Mouse (Mus musculus): ENCODE measurements around the gene 2310061I04Rik. TPM values are rescaled to one million over a fixed set of nuclear protein-coding genes. Genes with fewer than 3 reads are reported as not detected.
A peak's percentile ranks its signal among the peaks of the same experiment; 100 is the strongest.

2310061I04Rik gene
- polyA plus RNA-seq, 1 experiment: 35.4 TPM

DNA sequence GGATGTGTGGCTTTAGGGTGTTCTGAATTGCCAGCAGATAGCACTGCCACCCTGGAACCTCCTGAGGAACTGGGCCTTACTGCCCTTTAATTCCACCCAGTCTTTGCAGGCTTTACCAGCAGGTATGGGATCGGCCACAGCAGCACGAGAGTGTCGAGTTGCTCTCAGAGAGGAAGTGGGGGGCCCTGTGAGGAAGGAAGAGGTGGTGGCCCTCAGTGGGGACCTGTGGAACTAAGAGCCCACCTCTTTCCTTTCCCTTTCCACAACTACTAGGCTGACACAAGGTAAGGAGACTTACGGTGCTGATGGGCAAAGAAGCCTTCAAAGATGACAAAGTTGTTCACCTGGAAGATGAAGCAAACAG lies 6.7 kb upstream of the 2310061I04Rik start:
- H3K27me3 ChIP-seq (ENCODE audit: control insufficient read depth, insufficient read depth, low read length): no peaks in the 10 kb centered on the region
- no peak overlapping the region for H3K4me3 ChIP-seq (ENCODE audit: extremely low read depth, insufficient read depth, insufficient read length)
- no peaks in the 10 kb centered on the region; the same call in 1 of the 2 replicates for H3K4me1 ChIP-seq (ENCODE audit: control insufficient read depth, insufficient read depth, insufficient read length)
- H3K36me3 ChIP-seq (ENCODE audit: control insufficient read depth, insufficient read depth, low read length): no peaks in the 10 kb centered on the region
- peak overlapping the region; percentile 26; the same call in 1 of the 2 replicates for H3K27ac ChIP-seq (ENCODE audit: insufficient read depth, low read length)
- 22% methylated on average over 4 of the region's 4 CpGs for WGBS
- no peak for TF ChIP-seq CTCF (IDR thresholded peaks at IDR 0.05; ENCODE audit: extremely low read depth, insufficient read depth, insufficient read length, insufficient replicate concordance)
- no peak for TF ChIP-seq POLR2A (IDR thresholded peaks at IDR 0.05; ENCODE audit: low read depth, low read length)
- DNase-seq (ENCODE audit: low read depth in 1 of 2, low spot score in 2 of 2): no peak

- DNase-seq (ENCODE audit: low read depth in 1 of 2, low spot score in 2 of 2): no peak
- TF ChIP-seq POLR2A (IDR thresholded peaks at IDR 0.05; ENCODE audit: low read depth, low read length) (no peak), CTCF (IDR thresholded peaks at IDR 0.05; ENCODE audit: extremely low read depth, insufficient read depth, insufficient read length, insufficient replicate concordance) (no peak)
- Histone ChIP-seq H3K27me3 (ENCODE audit: control insufficient read depth, insufficient read depth, low read length) (no peaks in the 10 kb centered on the region), H3K36me3 (ENCODE audit: control insufficient read depth, insufficient read depth, low read length) (no peaks in the 10 kb centered on the region), H3K27ac (ENCODE audit: insufficient read depth, low read length) (peak overlapping the region; percentile 26; the same call in 1 of the 2 replicates), H3K4me3 (ENCODE audit: extremely low read depth, insufficient read depth, insufficient read length) (no peak overlapping the region), H3K4me1 (ENCODE audit: control insufficient read depth, insufficient read depth, insufficient read length) (no peaks in the 10 kb centered on the region; the same call in 1 of the 2 replicates)
- WGBS: 61% methylated on average over 9 of the region's 9 CpGs
Measured at GRCm38 (mm10) chr17:35903343-35903991, 6.2 kb upstream of the 2310061I04Rik start.

DNA sequence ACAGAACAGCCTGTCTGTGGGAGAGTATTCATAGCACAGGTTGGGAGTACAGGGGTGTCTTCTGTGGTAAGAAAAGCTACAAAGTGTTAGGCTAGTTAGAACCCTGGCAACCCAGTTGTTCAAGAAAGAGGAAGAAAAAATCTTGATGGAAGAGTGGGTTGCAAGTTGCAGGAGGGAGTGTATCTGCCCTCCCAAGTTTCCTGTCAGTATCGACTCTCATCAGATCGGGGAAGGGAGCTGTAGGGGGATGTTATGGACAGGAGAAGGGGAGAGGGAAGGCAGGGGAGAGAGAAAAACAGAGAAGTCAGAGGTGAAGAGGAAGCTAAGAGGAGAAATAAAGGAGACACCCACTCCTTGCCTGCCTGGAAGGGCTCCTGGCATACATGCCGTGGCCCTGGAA lies 3.4 kb upstream of the 2310061I04Rik start:
- no peak for DNase-seq (ENCODE audit: low read depth in 1 of 2, low spot score in 2 of 2)
- TF ChIP-seq POLR2A (IDR thresholded peaks at IDR 0.05; ENCODE audit: low read depth, low read length) (no peak), CTCF (IDR thresholded peaks at IDR 0.05; ENCODE audit: extremely low read depth, insufficient read depth, insufficient read length, insufficient replicate concordance) (no peak)
- Histone ChIP-seq H3K36me3 (ENCODE audit: control insufficient read depth, insufficient read depth, low read length) (no peaks in the 10 kb centered on the region), H3K27ac (ENCODE audit: insufficient read depth, low read length) (no peak overlapping the region), H3K27me3 (ENCODE audit: control insufficient read depth, insufficient read depth, low read length) (no peaks in the 10 kb centered on the region), H3K4me1 (ENCODE audit: control insufficient read depth, insufficient read depth, insufficient read length) (no peaks in the 10 kb centered on the region; the same call in 1 of the 2 replicates), H3K4me3 (ENCODE audit: extremely low read depth, insufficient read depth, insufficient read length) (no peak overlapping the region)
- 45% methylated on average over 3 of the region's 3 CpGs for WGBS

- TF ChIP-seq POLR2A (IDR thresholded peaks at IDR 0.05; ENCODE audit: low read depth, low read length): no peak
- TF ChIP-seq CTCF (IDR thresholded peaks at IDR 0.05; ENCODE audit: extremely low read depth, insufficient read depth, insufficient read length, insufficient replicate concordance): no peak
- no peak for DNase-seq (ENCODE audit: low read depth in 1 of 2, low spot score in 2 of 2)
- Histone ChIP-seq H3K27me3 (ENCODE audit: control insufficient read depth, insufficient read depth, low read length) (no peaks in the 10 kb centered on the region), H3K4me3 (ENCODE audit: extremely low read depth, insufficient read depth, insufficient read length) (no peak overlapping the region), H3K27ac (ENCODE audit: insufficient read depth, low read length) (no peak overlapping the region; the same call in 1 of the 2 replicates), H3K4me1 (ENCODE audit: control insufficient read depth, insufficient read depth, insufficient read length) (no peaks in the 10 kb centered on the region; the same call in 1 of the 2 replicates), H3K36me3 (ENCODE audit: control insufficient read depth, insufficient read depth, low read length) (peaks cover under 1% of the 10 kb centered on the region; the same call in 1 of the 2 replicates)
- 32% methylated on average over 23 of the region's 23 CpGs for WGBS
Measured at GRCm38 (mm10) chr17:35897644-35898573, 678 bp upstream of the 2310061I04Rik start.

DNA sequence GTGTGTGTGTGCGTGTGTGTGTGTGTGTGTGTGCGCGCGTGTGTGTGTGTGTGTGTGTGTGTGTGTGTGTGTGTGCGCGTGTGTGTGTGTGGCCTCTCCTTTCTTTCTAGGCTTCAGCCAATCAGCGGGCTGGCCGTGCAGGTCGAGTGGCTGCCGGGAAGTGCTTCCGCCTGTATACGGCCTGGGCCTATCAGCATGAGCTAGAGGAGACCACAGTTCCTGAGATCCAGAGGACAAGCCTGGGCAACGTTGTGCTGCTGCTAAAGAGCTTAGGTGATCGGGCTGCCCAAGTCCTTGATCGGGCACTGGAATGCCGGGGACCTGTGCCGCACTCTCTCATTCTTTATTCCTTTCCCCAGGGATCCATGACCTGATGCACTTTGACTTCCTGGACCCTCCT lies 9.5 kb downstream of the 2310061I04Rik start:
- Histone ChIP-seq H3K4me3 (ENCODE audit: extremely low read depth, insufficient read depth, insufficient read length) (no peak overlapping the region), H3K27me3 (ENCODE audit: control insufficient read depth, insufficient read depth, low read length) (no peaks in the 10 kb centered on the region), H3K27ac (ENCODE audit: insufficient read depth, low read length) (no peak overlapping the region), H3K4me1 (ENCODE audit: control insufficient read depth, insufficient read depth, insufficient read length) (no peaks in the 10 kb centered on the region), H3K36me3 (ENCODE audit: control insufficient read depth, insufficient read depth, low read length) (peaks cover 72% of the 10 kb centered on the region)
- 88% methylated on average over 11 of the region's 17 CpGs for WGBS
- TF ChIP-seq CTCF (IDR thresholded peaks at IDR 0.05; ENCODE audit: extremely low read depth, insufficient read depth, insufficient read length, insufficient replicate concordance): no peak
- no peak for TF ChIP-seq POLR2A (IDR thresholded peaks at IDR 0.05; ENCODE audit: low read depth, low read length)
- DNase-seq (ENCODE audit: low read depth in 1 of 2, low spot score in 2 of 2): no peak

DNA sequence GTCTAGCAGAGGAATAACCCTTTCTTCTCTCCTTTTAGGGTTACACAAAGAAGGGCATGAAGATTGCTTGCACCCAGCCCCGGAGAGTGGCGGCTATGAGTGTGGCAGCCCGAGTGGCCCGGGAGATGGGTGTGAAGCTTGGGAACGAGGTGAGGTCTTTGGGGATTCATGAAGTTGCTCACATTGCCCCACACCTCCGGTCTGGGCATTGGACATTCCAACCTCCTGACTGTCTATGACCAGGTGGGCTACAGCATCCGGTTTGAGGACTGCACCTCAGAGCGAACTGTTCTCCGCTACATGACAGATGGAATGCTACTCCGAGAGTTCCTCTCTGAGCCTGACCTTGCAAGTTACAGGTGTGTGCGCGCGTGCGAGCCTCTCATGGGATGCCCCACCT lies 13.5 kb downstream of the 2310061I04Rik start:
- H3K36me3 ChIP-seq (ENCODE audit: control insufficient read depth, insufficient read depth, low read length): peaks cover 52% of the 10 kb centered on the region
- H3K4me1 ChIP-seq (ENCODE audit: control insufficient read depth, insufficient read depth, insufficient read length): peaks cover 3% of the 10 kb centered on the region; the same call in 1 of the 2 replicates
- 95% methylated on average over 14 of the region's 14 CpGs for WGBS
- H3K27me3 ChIP-seq (ENCODE audit: control insufficient read depth, insufficient read depth, low read length): no peaks in the 10 kb centered on the region
- no peak overlapping the region for H3K27ac ChIP-seq (ENCODE audit: insufficient read depth, low read length)
- DNase-seq (ENCODE audit: low read depth in 1 of 2, low spot score in 2 of 2): no peak
- no peak overlapping the region for H3K4me3 ChIP-seq (ENCODE audit: extremely low read depth, insufficient read depth, insufficient read length)
- TF ChIP-seq POLR2A (IDR thresholded peaks at IDR 0.05; ENCODE audit: low read depth, low read length) (no peak), CTCF (IDR thresholded peaks at IDR 0.05; ENCODE audit: extremely low read depth, insufficient read depth, insufficient read length, insufficient replicate concordance) (no peak)

Measured in spleen, adult 2 months (tissue).